Mouse (Mus musculus) ES-Bruce4 (cell line): Measurements from ENCODE around the gene Gzmm.

Experiments used
- CTCF ChIP-seq: IDR thresholded peaks from one replicate; pipeline ENCODE4 v1.8.1; 2011; ENCODE audit warnings: low read depth, low read length
- POLR2A ChIP-seq: IDR thresholded peaks from one replicate; pipeline ENCODE4 v1.8.1; 2011; ENCODE audit warnings: low read length; ENCODE audit not compliant: insufficient read depth

GRCm38 (mm10) chr10:79700676-79701075 is 11.9 kb downstream of the Gzmm start:
- TF ChIP-seq CTCF (no peak), POLR2A (no peak)
